Mouse (Mus musculus): ENCODE measurements around the gene Ffar4. TPM values are rescaled to one million over a fixed set of nuclear protein-coding genes. Genes with fewer than 3 reads are reported as not detected.

The Ffar4 gene
- total RNA-seq, 2 experiments from 2014 or later, result 0.24 TPM; not detected in 1

DNA sequence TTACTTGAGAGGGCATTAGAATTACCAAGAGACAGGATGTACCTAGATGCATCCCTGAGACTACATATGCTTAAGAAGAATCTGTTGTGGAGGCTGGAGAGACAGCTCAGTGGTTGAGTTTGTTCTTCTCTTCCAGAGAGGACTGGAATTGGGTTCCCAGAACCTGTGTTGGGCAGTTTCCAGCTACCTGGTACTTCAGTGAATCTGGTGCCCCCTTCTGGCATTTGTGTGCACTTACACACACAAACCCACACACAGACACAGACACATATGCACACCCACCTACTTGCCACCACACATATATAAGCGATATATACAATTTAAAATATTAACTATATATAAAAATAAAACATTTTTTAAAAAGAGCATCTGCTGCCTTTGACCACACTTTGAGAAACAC is 59.4 kb downstream of the Ffar4 start:
- intact Hi-C loops (cut with DNase I), result no loop called here
- DNase-seq (ENCODE audit: extremely low spot score in 1 of 2, low spot score in 2 of 2), result no peak

DNA sequence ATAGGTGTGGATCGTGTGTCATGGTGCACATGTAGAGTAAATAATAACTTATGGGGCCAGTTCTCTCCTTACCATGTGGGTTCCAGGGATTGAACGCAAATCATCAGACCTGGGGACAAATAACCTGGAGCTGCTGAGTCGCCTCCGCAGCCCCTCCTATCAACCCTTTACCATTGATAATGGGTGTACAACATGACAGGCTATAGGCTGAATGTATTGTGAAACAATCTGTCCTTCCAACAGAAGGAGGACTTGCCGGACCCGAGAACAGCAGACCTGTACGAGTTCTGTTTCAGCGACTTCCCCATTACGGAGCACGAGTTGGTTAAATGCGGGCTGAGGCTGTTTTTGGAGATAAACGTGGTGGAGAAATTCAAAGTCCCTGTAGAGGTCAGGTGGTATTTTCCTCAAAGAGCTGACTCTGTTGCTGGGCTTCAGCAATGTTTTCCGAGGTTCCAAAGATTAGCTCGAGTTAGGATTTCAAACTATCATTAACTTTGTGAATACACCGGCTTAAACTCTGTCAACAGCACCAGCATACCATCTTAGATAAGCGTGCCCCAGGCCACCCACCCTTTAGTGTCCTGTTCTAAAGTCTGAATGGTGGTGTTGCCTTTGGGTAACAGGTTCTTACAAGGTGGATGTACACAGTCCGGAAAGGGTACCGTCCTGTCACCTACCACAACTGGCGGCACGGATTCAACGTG is 64.9 kb downstream of the Ffar4 start:
- no peak for DNase-seq (ENCODE audit: extremely low spot score in 1 of 2, low spot score in 2 of 2)
- intact Hi-C loops (cut with DNase I), result no loop called here

Other genes starting within 250 kb of the Ffar4 start
- 1 to 10 TPM; 7.2 to 7.8 TPM for gene Myof, start 53.5 kb upstream of the Ffar4 start, total RNA-seq (2021)
- 1 to 10 TPM in 1 of 2 experiments, under 1 TPM in 1; 0.83 to 1.0 TPM for gene Cep55, start 42.1 kb upstream of the Ffar4 start, total RNA-seq (2021)
- gene Rbp4, start 28.2 kb downstream of the Ffar4 start, total RNA-seq (2021), result 10 to 100 TPM; 12.5 to 13.9 TPM
- under 1 TPM; 0.39 to 0.58 TPM for gene Pde6c, start 35.7 kb downstream of the Ffar4 start, total RNA-seq (2021)
- 10 to 100 TPM; 15.7 to 16.0 TPM for gene Fra10ac1, start 127.1 kb downstream of the Ffar4 start, total RNA-seq (2021)
- gene Lgi1, start 167.5 kb downstream of the Ffar4 start, total RNA-seq (2021), result 100 to 1,000 TPM; 105 to 108 TPM